Mouse (Mus musculus) CD4-positive, CD25-positive, alpha-beta regulatory T cell, adult 4 months (primary cell): ENCODE results near the gene Chst2. TPM values are rescaled to one million over a fixed set of nuclear protein-coding genes. Genes with fewer than 3 reads are reported as not detected.

Experiments used
- ATAC-seq: one replicate; pipeline ENCODE4 v1.8.0; 2017
- polyA plus RNA-seq, 2 experiments: library from polyadenylated mRNA; unstranded; fragments of 100-300 nt; shearing (Covaris generic); gene quantifications; one replicate each; pipeline ENCODE4 v1.2.1; 2017

The Chst2 gene
- polyA plus RNA-seq, 2 experiments from 2014 or later, result 5.0 to 5.9 TPM

DNA sequence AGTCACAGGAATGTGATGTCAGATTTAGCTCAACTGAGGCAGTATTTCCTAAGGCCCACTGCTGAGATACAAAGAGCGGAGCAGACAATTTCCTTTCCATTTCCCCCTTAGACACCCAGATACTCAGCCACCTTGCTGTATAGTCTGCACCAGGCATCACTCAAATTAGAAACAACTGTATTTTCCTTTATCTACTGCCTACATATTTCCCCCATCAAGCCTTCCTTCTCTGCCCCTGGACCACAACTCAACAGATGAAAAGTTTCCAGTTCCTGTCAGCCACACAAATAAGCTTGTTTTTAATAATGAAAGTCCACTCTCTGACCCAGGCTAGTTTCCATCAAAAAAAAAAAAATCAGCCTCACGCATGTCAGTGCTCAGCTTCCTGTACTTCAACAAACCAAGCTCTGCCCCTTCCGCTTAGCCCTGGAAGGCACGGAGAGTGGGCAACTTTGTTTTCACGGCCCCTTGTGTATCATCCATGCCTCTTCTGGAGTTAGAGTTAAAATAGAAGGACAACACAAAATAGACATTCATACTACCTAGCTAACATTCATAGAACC lies 52.6 kb downstream of the Chst2 start:
- ATAC-seq, result peak; percentile 34

- no peak for ATAC-seq
These were observed 54.6 kb downstream of the Chst2 start for GRCm38 (mm10) chr9:95351968-95352367.

DNA sequence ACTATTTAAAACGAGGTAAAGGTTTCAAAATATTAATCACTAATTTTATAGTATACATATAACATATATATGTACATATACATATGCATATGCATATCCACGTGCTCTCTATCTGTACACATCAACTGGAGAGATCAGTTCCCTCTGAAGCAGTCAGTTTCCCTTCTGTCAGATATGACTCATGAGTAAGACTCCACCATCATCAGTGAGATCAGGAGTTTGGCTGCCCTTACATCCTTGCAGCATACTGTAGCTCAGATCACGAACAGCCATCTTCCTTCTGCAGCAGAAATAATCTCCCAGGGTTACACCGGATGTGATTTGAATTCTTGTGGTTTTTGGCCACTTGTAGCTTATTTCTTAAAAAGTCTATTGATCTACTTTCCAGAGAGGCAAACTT lies 56.0 kb downstream of the Chst2 start:
- peak; percentile 89 for ATAC-seq

Other genes with a start within 250 kb of the Chst2 start
- 100 to 1,000 TPM; 182 to 241 TPM for gene U2surp, start 105.3 kb upstream of the Chst2 start, polyA plus RNA-seq
- under 1 TPM in 1 of 2 experiments, not detected in 1; 0.05 TPM for gene Paqr9, start 152.9 kb upstream of the Chst2 start, polyA plus RNA-seq
- gene Pcolce2, start 230.9 kb upstream of the Chst2 start, polyA plus RNA-seq, result under 1 TPM in 1 of 2 experiments, not detected in 1; 0.32 TPM